Mouse (Mus musculus) heart, postnatal 10 days (tissue): ENCODE data around the gene Prr32. TPM values are rescaled to one million over a fixed set of nuclear protein-coding genes. Genes with fewer than 3 reads are reported as not detected.

Source experiments
- DNase-seq, 2 experiments: peaks; one replicate each; pipeline ENCODE4 v3.0.0; 2021
- intact Hi-C: fragments of 180-260 bp; cut with DNase I; formaldehyde crosslinking; loops from one replicate; pipeline ENCODE4 v1.15.1; 2025
- total RNA-seq, 2 experiments: library from RNA; stranded (reverse); gene quantifications; 2 replicates each; pipeline ENCODE4 v1.2.3; 2021

Gene Prr32
- total RNA-seq = not detected

- intact Hi-C loops = no loop called here
- no peak for DNase-seq
These were observed at the start of gene Prr32 for GRCm38 (mm10) chrX:45090604-45091003. TSS of gene Prr32 (plus strand) at chrX:45090904.
